Mouse (Mus musculus) forebrain, embryonic 13.5 days (tissue): ENCODE data around the gene Onecut1. TPM values are rescaled to one million over a fixed set of nuclear protein-coding genes. Genes with fewer than 3 reads are reported as not detected.
A peak's percentile ranks its signal among the peaks of the same experiment; 100 is the strongest.

ENCODE experiments used
- ATAC-seq: fragments of 200-750 bp; cut with Nextera tagmentation; 2 replicates; pipeline ENCODE4 v1.8.0; 2017
- H3K27ac ChIP-seq: fragments of 300-500 bp; sonication (generic); 2 replicates; pipeline ENCODE4 v1.5.1; 2015; ENCODE audit warnings: inconsistent platforms, mild to moderate bottlenecking, moderate library complexity
- H3K27me3 ChIP-seq: fragments of 300-500 bp; sonication (generic); 2 replicates; pipeline ENCODE4 v1.6.1; 2015; ENCODE audit warnings: mild to moderate bottlenecking, inconsistent platforms
- H3K36me3 ChIP-seq: fragments of 300-500 bp; sonication (generic); 2 replicates; pipeline ENCODE4 v1.6.1; 2015; ENCODE audit warnings: mild to moderate bottlenecking, inconsistent platforms; ENCODE audit not compliant: poor library complexity, severe bottlenecking
- H3K4me1 ChIP-seq: fragments of 300-500 bp; sonication (generic); 2 replicates; pipeline ENCODE4 v1.6.1; 2015; ENCODE audit warnings: inconsistent platforms
- H3K4me2 ChIP-seq: fragments of 300-500 bp; sonication (generic); 2 replicates; pipeline ENCODE4 v1.6.1; 2015; ENCODE audit warnings: inconsistent platforms, mild to moderate bottlenecking, moderate library complexity
- H3K4me3 ChIP-seq: fragments of 300-500 bp; sonication (generic); 2 replicates; pipeline ENCODE4 v1.5.1; 2015; ENCODE audit warnings: mild to moderate bottlenecking, inconsistent platforms
- H3K9ac ChIP-seq: fragments of 300-500 bp; sonication (generic); 2 replicates; pipeline ENCODE4 v1.6.1; 2015; ENCODE audit warnings: mild to moderate bottlenecking, inconsistent platforms
- H3K9me3 ChIP-seq: fragments of 300-500 bp; sonication (generic); replicated peaks from 2 replicates; pipeline ENCODE4 v1.6.1; 2016; ENCODE audit warnings: inconsistent platforms
- WGBS: fragments of 180-500 bp; shearing (Covaris S2); methylation state at CpG from one replicate; pipeline ENCODE4 v1.1.7; 2015; 5-methylcytosine and 5-hydroxymethylcytosine counted together
- polyA plus RNA-seq: library from polyadenylated mRNA; unstranded; fragments of >200 nt; fragmentation: Nextera tagmentation; extraction: Ambion mirVana; gene quantifications from 2 replicates; pipeline ENCODE4 v1.2.1, GENCODE M21; 2015

Onecut1 gene
- polyA plus RNA-seq, 1 experiment from 2014 or later, result 1.2 TPM

- Histone ChIP-seq H3K4me2 (no peak overlapping the region), H3K4me3 (no peak overlapping the region), H3K27ac (no peak overlapping the region), H3K36me3 (no peaks in the 10 kb centered on the region), H3K9ac (no peak overlapping the region), H3K9me3 (no peaks in the 10 kb centered on the region), H3K4me1 (no peaks in the 10 kb centered on the region), H3K27me3 (no peaks in the 10 kb centered on the region)
- 79% methylated on average over 2 of the region's 2 CpGs for WGBS
- no peak for ATAC-seq
These were observed 38.4 kb downstream of the Onecut1 start for GRCm38 (mm10) chr9:74900141-74900540.

- Histone ChIP-seq H3K9me3 (no peaks in the 10 kb centered on the region), H3K9ac (no peak overlapping the region), H3K4me2 (no peak overlapping the region), H3K36me3 (no peaks in the 10 kb centered on the region), H3K27me3 (no peaks in the 10 kb centered on the region), H3K4me1 (peaks cover 9% of the 10 kb centered on the region), H3K27ac (no peak overlapping the region), H3K4me3 (no peak overlapping the region)
- 19% methylated on average over 7 of the region's 7 CpGs for WGBS
- peak; percentile 75 for ATAC-seq
These were observed 43.3 kb downstream of the Onecut1 start for GRCm38 (mm10) chr9:74904866-74905508.

DNA sequence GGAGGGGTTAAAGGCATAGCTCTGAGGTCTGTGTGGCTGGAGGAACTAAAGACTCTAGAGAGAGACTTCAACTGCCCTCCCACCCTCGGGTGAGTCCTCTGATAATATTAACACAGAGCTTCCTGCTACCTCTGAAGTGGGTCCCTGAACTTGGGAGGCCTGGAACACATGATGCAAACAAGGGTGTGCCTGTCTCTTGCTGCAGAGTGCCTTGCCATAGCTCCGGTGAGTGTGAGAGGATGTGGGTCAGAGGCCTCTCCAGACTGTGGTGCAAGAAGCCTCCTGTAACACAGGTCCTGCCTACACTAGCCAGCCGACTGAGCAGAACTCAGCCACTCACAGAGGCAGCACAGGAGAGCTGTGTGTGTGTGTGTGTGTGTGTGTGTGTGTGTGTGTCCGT, 45.2 kb downstream of the Onecut1 start:
- H3K27me3 ChIP-seq, result no peaks in the 10 kb centered on the region
- WGBS, result 63% methylated on average over 4 of the region's 4 CpGs

DNA sequence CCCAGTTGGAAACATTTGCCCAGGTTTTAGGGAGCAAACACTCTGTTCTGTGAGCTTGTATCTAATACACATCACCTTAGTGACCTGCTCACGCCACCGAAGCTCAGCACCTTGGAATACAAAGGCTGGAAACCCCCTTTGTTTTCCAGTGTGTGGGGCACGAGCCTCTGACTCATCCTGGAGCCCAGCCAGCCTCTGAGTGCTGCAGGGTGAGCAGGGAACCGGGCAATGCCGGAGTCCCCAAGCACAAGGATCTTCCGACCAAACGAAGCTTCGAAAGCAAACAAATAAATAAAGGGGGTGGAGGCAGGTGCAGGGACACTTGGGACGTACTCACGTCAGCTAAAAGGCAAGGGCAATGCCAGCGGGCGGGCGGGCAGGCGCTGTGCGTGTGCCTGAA, 47.5 kb downstream of the Onecut1 start:
- H3K36me3 ChIP-seq, result no peaks in the 10 kb centered on the region
- WGBS, result 53% methylated on average over 15 of the region's 15 CpGs
- ATAC-seq, result no peak
- H3K4me1 ChIP-seq, result peaks cover 20% of the 10 kb centered on the region
- no peak overlapping the region for H3K9ac ChIP-seq
- H3K27ac ChIP-seq, result no peak overlapping the region
- H3K9me3 ChIP-seq, result no peaks in the 10 kb centered on the region
- H3K27me3 ChIP-seq, result no peaks in the 10 kb centered on the region
- no peak overlapping the region for H3K4me2 ChIP-seq
- no peak overlapping the region for H3K4me3 ChIP-seq

More for the DNA sequence above, 45.2 kb downstream of the Onecut1 start:
- ATAC-seq, result no peak
- no peak overlapping the region for H3K9ac ChIP-seq
- no peak overlapping the region for H3K4me3 ChIP-seq
- peaks cover 9% of the 10 kb centered on the region for H3K4me1 ChIP-seq
- no peak overlapping the region for H3K27ac ChIP-seq
- no peaks in the 10 kb centered on the region for H3K9me3 ChIP-seq
- H3K4me2 ChIP-seq, result no peak overlapping the region
- H3K36me3 ChIP-seq, result no peaks in the 10 kb centered on the region

- Histone ChIP-seq H3K27ac (no peak overlapping the region), H3K4me2 (no peak overlapping the region), H3K9ac (no peak overlapping the region), H3K9me3 (no peaks in the 10 kb centered on the region), H3K4me3 (no peak overlapping the region), H3K27me3 (no peaks in the 10 kb centered on the region), H3K36me3 (no peaks in the 10 kb centered on the region), H3K4me1 (peaks cover 20% of the 10 kb centered on the region)
- WGBS, result 85% methylated on average over 6 of the region's 6 CpGs
- ATAC-seq, result no peak
These were observed 48.6 kb downstream of the Onecut1 start for GRCm38 (mm10) chr9:74910226-74910759.

DNA sequence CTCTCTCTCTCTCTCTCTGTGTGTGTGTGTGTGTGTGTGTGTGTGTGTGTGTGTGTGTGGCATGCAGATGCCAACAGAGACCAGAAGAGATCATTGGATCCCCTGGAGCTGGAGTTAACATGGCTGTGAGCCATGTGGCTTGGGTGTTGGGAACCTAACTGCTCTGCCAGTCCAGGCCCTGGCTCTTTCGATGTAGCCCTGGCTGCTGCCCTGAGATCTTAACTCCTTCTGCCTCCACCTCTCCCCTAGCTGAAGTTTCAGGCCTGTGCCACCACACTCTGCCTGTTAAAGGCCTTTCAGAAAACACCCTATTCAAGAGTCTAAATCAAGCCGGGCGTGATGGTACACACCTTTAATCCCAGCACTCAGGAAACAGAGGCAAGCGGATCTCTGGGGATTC, 49.7 kb downstream of the Onecut1 start:
- no peak overlapping the region for H3K4me2 ChIP-seq
- peaks cover 20% of the 10 kb centered on the region for H3K4me1 ChIP-seq
- no peak overlapping the region for H3K4me3 ChIP-seq
- no peaks in the 10 kb centered on the region for H3K9me3 ChIP-seq
- H3K27ac ChIP-seq, result no peak overlapping the region
- H3K9ac ChIP-seq, result no peak overlapping the region
- H3K36me3 ChIP-seq, result no peaks in the 10 kb centered on the region
- WGBS, result 65% methylated on average over 4 of the region's 4 CpGs
- H3K27me3 ChIP-seq, result no peaks in the 10 kb centered on the region
- no peak for ATAC-seq

- H3K36me3 ChIP-seq, result no peaks in the 10 kb centered on the region
- WGBS, result 62% methylated on average over 2 of the region's 2 CpGs
- H3K4me3 ChIP-seq, result no peak overlapping the region
- no peak overlapping the region for H3K4me2 ChIP-seq
- H3K4me1 ChIP-seq, result peaks cover 20% of the 10 kb centered on the region
- H3K9ac ChIP-seq, result no peak overlapping the region
- 0 out of 2 replicates have a peak, but pooled peaks cover 3% of the 10 kb centered on the region for H3K9me3 ChIP-seq
- H3K27me3 ChIP-seq, result no peaks in the 10 kb centered on the region
- H3K27ac ChIP-seq, result no peak overlapping the region
- no peak for ATAC-seq
These were observed 50.2 kb downstream of the Onecut1 start for GRCm38 (mm10) chr9:74911919-74912318.

- peak; percentile 92 for ATAC-seq
- 56% methylated on average over 19 of the region's 19 CpGs for WGBS
These were observed 51.1 kb downstream of the Onecut1 start for GRCm38 (mm10) chr9:74912619-74913376.

DNA sequence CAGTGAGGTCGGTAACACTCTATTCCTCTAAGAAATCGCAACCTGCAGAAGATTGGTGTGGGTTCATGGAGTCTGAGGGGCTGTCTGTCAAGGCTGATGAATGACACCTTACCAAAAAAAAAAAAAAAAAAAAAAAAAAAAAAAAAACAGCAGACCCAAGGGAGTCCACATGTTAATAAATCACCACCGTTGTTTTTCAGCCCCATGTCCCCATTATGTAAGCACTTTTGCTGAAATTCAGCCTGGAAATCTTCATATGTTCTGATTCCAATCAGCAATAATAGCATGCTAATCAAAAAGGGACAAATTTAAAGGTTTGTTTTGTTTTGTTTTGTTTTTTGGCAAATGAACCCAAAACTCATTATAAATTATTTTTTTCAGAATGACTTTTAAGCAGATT, 53.9 kb downstream of the Onecut1 start:
- Histone ChIP-seq H3K27me3 (no peaks in the 10 kb centered on the region), H3K4me3 (no peak overlapping the region), H3K9me3 (peaks cover 10% of the 10 kb centered on the region; the same call in 1 of the 2 replicates), H3K9ac (no peak overlapping the region), H3K4me2 (no peak overlapping the region), H3K27ac (no peak overlapping the region), H3K4me1 (peaks cover 12% of the 10 kb centered on the region), H3K36me3 (no peaks in the 10 kb centered on the region)
- no peak for ATAC-seq
- 86% methylated on average over 3 of the region's 3 CpGs for WGBS

More at GRCm38 (mm10) chr9:74912619-74913376, 51.1 kb downstream of the Onecut1 start:
- peaks cover 10% of the 10 kb centered on the region; the same call in 1 of the 2 replicates for H3K9me3 ChIP-seq
- H3K36me3 ChIP-seq, result no peaks in the 10 kb centered on the region
- H3K4me1 ChIP-seq, result peaks cover 20% of the 10 kb centered on the region
- no peak overlapping the region for H3K4me2 ChIP-seq
- H3K27me3 ChIP-seq, result no peaks in the 10 kb centered on the region
- no peak overlapping the region for H3K27ac ChIP-seq
- no peak overlapping the region for H3K4me3 ChIP-seq
- H3K9ac ChIP-seq, result no peak overlapping the region

- peaks cover 18% of the 10 kb centered on the region for H3K4me1 ChIP-seq
- no peak overlapping the region for H3K9ac ChIP-seq
- ATAC-seq, result no peak
- 94% methylated on average over 12 of the region's 12 CpGs for WGBS
- no peaks in the 10 kb centered on the region for H3K27me3 ChIP-seq
- H3K4me2 ChIP-seq, result no peak overlapping the region
- peaks cover 10% of the 10 kb centered on the region; the same call in 1 of the 2 replicates for H3K9me3 ChIP-seq
- H3K4me3 ChIP-seq, result no peak overlapping the region
- no peak overlapping the region for H3K27ac ChIP-seq
- no peaks in the 10 kb centered on the region for H3K36me3 ChIP-seq
These were observed 58.7 kb downstream of the Onecut1 start for GRCm38 (mm10) chr9:74920450-74920849.

DNA sequence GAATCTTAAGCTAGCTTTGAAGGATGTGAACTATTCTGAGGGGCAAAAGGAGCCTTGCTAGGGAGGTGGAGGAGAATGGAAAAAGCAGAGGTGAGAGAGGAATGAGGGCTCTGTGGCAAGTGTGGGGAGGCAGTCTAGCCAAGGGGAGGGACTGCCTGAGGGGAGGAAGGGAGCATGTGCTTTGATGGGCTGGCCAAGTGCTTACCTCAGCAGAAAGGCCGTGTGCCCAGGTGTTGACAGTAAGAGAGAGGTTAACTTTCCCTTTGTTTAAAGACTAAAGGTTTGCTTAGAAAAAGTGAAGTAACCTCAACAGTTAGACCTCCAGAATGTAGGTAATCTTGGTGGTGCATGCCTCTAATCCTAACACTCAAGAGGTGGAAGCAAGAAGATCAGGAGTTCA, 59.7 kb downstream of the Onecut1 start:
- no peaks in the 10 kb centered on the region for H3K27me3 ChIP-seq
- H3K4me3 ChIP-seq, result no peak overlapping the region
- peaks cover 10% of the 10 kb centered on the region; the same call in 1 of the 2 replicates for H3K9me3 ChIP-seq
- no peak overlapping the region for H3K9ac ChIP-seq
- H3K36me3 ChIP-seq, result no peaks in the 10 kb centered on the region
- peaks cover 26% of the 10 kb centered on the region for H3K4me1 ChIP-seq
- WGBS, result 33% methylated on average over 1 of the region's 1 CpGs
- no peak for ATAC-seq
- no peak overlapping the region for H3K27ac ChIP-seq
- no peak overlapping the region for H3K4me2 ChIP-seq

- WGBS, result 81% methylated on average over 3 of the region's 3 CpGs
- no peak for ATAC-seq
These were observed 61.2 kb downstream of the Onecut1 start for GRCm38 (mm10) chr9:74922884-74923283.

More at GRCm38 (mm10) chr9:74922884-74923283, 61.2 kb downstream of the Onecut1 start:
- no peaks in the 10 kb centered on the region for H3K27me3 ChIP-seq
- H3K36me3 ChIP-seq, result no peaks in the 10 kb centered on the region
- no peak overlapping the region for H3K4me3 ChIP-seq
- no peak overlapping the region for H3K4me2 ChIP-seq
- H3K9ac ChIP-seq, result no peak overlapping the region
- no peak overlapping the region for H3K27ac ChIP-seq
- no peaks in the 10 kb centered on the region for H3K9me3 ChIP-seq
- peaks cover 26% of the 10 kb centered on the region for H3K4me1 ChIP-seq
